Mouse (Mus musculus) thymus, postnatal 0 days (tissue): ENCODE measurements around the gene Olfr1373. TPM values are rescaled to one million over a fixed set of nuclear protein-coding genes. Genes with fewer than 3 reads are reported as not detected.
A peak's percentile ranks its signal among the peaks of the same experiment; 100 is the strongest.
"Not testable (repeated sequence)": the region's sequence is repeated elsewhere in the genome, so short reads cannot be mapped to it uniquely, and the experiment has no call there.

Source experiments
- DNase-seq: peaks from one replicate; pipeline ENCODE4 v3.0.0-alpha.2; 2015; ENCODE audit warnings: low spot score
- polyA plus RNA-seq: library from polyadenylated mRNA; unstranded; fragments of >200 nt; fragmentation: Nextera tagmentation; extraction: Ambion mirVana; gene quantifications from 2 replicates; pipeline ENCODE4 v1.2.1, GENCODE M21; 2015

The Olfr1373 gene
- not detected in 2 replicates for polyA plus RNA-seq

DNA sequence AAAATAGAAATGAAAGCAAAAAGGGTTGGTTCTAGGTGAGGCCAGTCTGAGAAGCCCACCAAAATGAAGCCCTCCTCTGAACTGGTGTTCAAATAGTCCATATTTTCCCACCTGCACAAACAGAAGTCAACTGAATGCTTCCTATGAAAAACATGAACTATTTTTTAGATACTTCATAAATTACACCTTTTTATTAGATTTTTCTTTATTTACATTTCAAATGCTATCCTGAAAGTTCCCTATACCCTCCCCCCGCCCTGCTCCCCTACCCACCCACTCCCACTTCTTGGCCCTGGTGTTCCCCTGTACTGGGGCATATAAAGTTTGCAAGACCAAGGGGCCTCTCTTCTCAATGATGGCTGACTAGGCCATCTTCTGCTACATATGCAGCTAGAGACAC lies at the start of gene Olfr1373:
Olfr1373 (minus strand) TSS at position 101 of the 400 bp plus-strand sequence.
- DNase-seq = not testable (repeated sequence)

DNA sequence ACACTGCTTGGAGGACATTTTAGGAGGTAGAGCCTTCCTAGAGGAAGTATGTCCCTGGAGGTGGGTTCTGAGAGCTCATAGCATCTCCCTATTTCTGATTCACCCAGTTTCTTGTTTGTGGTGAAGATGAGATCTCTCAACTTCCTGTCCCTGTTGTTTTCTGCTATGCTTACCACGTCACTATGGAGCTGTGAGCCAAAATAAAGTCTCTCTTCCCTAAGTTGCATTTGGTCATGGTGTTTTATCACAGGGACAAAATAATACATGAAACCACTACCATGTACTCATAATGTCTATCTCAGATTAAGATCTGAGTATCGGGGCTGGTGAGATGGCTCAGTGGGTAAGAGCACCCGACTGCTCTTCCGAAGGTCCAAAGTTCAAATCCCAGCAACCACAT lies 35.3 kb upstream of the Olfr1373 start:
- DNase-seq = not testable (repeated sequence)

DNA sequence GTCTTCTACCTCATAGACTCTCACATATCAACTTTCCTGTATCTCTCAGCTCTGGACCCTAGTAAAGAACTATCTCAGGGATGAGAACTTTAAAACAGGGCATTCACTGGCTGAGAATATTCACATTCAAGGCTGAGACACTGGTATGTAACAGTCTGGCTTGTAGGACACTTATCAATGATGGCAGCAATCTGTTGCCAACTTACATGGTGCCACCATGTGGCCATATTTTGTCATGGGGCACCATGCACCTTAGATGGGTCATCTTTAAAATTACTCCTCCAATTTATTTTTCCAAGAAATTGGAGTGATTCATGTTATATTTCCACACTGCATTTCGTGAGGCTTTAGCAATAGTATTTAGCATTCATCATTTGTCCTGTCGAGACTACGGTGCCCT lies 34.6 kb upstream of the Olfr1373 start:
- not testable (repeated sequence) for DNase-seq

DNA sequence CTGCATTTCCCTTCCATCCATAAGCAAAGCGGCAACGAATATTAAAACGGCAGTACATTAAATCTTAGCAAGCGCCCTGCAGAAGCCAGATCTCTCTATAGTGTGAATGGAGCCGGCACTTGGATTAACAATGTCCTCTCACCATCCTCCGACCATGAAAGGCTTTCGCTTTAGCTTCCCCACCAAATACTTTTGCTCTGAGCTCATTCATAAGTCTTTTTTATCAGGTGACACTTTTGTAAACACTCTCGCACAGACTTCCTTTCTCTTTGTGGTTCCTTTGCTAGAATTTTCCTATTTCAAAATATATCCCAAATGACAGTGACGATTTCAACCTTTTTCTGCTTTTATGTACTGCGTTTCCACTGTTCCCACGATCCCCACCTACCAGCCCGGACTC lies 23.1 kb upstream of the Olfr1373 start:
- DNase-seq = peak; percentile 5

GRCm38 (mm10) chr11:52167901-52168302 lies 22.6 kb upstream of the Olfr1373 start:
- DNase-seq = not testable (repeated sequence)

- DNase-seq = peak; percentile 10
Observed at GRCm38 (mm10) chr11:52167126-52167525, 21.8 kb upstream of the Olfr1373 start.

DNA sequence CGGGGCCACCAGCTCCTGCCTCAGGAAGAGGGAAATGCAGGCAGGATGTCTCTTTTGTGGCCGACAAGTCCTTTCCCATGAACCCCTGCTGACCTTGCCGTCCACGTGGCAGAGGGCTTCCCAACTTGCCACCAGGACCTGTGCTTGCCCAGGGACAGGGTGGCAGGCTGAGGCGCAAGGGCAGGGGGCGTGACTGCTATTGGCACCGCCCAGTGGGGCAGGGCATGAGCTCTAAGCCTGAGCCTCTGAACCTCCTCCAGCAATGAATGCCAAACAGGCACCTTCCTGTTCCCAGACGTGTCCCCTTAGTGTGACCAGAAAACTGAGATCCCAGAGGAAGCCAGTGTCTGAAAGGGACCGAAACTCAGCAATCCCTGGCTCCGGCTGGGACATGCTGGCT lies 18.6 kb upstream of the Olfr1373 start:
- DNase-seq = no peak

DNA sequence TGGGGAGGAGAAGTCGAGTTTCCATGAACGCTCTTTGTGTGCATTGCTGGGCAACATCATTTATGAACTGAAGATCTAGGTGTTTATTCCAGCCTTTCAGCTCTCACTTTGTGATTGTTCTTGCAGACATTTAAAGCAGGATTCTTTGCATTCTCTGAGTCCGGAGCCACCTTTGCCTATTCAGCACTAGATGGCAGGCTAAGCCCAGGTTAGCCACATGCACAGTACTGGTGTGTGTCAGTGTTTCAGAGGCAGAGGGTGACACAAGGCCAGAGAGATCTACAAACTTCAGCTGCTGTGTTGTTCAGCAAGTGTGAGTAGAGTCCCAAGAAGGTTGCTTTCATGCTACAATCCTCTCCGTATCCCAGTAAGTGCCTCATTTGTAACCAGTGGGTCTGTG lies 1.7 kb downstream of the Olfr1373 start:
- peak; percentile 52 for DNase-seq

DNA sequence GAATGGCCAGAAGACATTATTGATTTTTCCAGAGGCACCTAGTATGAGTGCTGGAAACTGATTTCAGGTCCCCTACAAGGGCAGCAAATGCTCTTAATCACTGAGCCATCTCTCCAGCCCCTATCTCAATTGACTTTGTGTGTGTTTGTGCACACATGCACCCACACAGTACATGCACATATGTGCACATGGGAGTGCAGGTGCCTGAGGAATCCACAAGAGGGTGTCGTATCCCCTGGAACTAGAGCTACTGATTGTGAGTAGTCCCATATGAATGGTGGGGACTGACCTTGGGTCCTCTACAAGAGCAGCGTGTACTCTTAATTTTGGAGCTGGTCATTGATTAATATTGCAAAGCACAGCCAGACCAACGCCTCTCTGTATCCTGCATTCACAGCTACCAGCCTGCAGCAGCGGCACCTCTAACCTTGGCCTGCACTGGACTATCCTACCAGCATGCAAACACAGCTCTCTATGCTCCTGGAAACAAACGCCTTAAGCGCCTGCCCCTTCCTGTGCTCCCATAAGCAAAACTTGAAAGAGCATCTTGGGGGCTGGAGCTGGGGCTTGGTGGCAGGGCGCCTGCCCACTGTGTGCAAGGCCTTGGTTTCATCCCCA lies 14.8 kb downstream of the Olfr1373 start:
- no peak for DNase-seq

DNA sequence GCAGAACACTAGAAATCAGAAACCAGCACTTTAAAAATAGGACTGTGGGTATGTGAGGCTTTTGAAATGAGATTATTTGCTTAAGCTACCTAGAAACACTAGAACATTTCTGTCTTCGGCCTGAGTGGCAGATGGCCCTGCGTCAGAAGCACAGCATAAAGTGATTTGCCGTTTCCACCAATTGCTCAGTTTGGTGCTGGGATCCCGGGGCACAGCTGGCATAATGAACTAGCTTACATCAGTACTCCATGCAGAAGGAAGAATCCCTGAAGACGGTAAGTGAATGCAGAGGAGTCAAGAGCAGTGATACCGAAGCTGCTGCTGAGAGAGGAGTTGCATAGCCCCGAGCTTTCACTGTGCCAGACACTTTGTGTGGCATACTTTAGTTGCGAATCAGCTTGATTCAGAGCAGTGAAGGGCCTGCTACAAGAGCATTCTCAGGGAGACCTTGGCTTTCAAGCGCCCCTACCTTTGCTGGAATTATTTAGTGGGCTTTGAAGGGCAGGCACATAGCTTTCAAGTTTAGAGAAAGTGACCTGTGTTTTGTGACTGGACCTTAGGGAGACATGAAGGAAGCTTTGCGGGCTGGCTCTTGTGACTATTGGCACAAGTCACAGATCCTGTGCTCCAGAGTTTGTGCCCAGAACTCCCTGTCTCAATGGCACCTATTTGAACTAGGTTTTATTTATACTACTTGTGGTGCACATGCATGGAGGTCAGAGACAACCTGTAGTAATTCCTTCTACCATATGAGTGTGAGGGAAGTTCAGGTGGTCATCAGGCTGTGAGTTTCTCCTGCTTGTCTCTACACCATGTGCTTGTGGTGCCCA lies 15.5 kb downstream of the Olfr1373 start:
- DNase-seq = no peak

DNA sequence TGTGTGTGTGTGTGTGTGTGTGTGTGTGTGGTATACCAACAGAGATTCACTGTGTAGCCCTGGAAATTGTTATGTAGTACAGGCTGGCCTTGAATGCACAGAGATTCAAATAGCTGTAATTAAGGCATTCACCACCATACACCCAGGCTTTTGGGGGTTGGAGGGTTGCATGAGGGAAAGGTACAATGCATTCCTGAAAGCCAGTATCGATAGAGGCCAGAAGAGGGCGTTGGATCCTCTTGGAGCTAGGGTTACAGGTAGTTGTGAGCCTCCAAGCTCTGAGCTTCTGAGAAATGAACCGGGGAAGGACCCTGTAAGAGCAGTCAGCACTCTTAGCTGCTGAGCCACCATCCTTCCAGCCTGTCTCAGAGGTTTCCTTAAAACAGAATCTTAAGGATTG lies 16.2 kb downstream of the Olfr1373 start:
- peak; percentile 23 for DNase-seq

GRCm38 (mm10) chr11:52128316-52129061 lies 16.8 kb downstream of the Olfr1373 start:
- DNase-seq = no peak

GRCm38 (mm10) chr11:52127760-52128159 lies 17.6 kb downstream of the Olfr1373 start:
- no peak for DNase-seq

DNA sequence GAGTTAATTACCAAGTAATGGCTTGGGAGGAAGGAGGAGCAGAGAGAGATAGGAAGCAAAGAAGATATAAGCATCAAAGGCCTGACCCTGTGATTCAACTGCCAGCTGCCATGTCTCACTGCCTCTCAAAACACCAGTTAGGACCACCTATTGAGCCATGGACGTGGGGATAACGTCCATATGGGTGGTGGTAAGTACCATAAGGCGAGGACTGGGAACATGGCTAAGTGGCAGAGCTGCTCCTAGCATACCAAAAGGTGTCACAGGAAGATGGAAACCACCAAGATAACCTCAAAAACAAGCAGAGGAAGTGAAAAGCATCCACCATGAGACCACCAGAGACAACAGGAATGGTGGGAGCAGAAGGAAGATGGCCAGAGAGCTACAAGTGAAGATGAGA lies 18.2 kb downstream of the Olfr1373 start:
- no peak for DNase-seq

GRCm38 (mm10) chr11:52124468-52124867 lies 20.9 kb downstream of the Olfr1373 start:
- DNase-seq = no peak

DNA sequence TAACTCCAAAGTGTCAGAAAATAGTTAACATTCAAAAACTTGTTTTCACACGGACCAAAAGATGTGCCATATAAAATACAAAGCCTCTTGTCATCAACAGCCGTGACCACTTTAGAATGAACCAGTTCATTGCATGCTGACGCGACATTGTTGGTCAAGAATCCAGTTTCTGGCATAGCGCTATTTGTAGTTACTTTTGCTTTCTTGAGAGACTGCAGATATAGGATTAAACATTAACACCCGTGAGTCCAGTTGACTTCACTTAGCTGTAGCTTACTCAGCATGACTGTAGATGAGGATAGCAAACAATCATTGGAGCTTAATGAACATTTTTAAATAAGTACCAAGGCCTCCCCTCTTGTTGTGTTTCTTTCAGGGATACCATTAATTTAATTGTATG lies 23.3 kb downstream of the Olfr1373 start:
- no peak for DNase-seq

DNA sequence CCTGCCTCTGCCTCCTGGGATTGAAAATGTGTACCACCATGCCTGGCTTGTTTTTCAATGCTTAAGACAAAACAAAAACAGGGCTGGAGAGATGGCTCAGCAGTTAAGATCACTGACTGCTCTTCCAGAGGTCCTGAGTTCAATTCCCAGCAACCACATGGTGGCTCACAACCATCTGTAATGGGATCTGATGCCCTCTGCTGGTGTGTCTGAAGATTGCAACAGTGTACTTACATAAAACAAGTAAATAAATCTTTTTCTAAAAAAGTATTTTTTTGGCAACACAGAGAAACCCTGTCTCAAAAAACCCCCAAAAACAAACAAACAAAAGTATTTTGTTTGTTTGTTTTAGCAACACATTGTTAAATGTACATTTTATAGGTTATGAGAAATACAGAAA lies 24.9 kb downstream of the Olfr1373 start:
- DNase-seq = not testable (repeated sequence)

DNA sequence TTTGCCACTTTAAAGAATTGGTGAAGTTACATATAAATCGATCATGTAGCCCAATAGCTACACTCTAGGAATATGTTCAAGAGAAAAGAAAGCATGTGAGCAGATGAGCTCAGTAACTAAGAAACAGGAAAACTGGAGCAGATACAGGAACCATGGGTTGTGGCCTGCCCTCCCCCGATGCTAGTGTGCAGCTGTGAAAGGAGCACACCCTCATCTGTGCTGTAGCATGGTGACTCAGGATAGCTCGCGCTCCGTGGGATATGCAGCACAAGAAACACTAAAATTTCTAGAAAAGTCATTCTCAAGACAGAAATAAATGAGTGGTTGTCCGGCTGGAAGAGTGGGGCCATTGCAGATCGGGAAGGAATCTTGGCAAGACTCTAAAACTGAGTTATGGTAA lies 28.2 kb downstream of the Olfr1373 start:
- no peak for DNase-seq

- not testable (repeated sequence) for DNase-seq
Observed at GRCm38 (mm10) chr11:52116117-52116516, 29.2 kb downstream of the Olfr1373 start.

DNA sequence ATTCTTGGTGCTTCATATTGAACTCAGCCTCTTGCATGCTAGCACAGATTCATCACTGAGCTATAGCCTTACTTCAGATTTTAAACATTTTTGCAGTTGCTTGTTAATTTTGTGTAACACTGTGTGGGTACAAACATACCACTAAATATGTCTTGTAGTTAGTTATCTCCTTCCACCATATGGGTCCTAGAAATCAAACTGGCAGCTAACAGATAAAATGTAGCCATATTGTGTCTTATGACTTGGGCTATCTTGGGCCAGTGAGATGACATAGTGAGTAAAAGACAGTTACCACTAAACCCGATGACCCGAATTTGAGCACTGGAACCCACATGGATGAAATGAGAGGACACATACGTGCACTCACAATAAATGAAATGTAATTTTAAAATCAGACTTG lies 29.8 kb downstream of the Olfr1373 start:
- no peak for DNase-seq

- DNase-seq = no peak
Observed at GRCm38 (mm10) chr11:52109421-52109820, 35.9 kb downstream of the Olfr1373 start.

DNA sequence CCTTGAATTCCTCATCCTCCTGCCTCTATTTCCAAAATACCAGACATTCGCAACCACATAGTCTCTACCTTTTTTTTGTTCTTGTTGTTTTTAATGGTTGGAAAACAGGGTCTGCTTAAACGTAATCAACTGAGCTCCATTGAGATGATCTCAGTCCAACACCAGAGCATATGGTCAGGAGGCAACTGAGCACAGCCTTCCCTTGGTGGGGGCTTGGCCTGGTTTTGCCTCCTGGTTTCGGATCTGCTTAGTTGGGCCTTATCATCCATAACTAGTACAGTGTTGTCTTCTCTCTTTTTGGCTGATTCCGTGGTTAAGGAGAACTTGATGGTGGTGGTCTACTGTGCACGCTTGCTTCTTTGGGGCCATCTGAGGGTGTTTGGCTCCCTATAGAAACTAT lies 36.5 kb downstream of the Olfr1373 start:
- DNase-seq = no peak
